Mouse (Mus musculus) CH12.LX (cell line): ENCODE measurements around the gene Sgsm1. TPM values are rescaled to one million over a fixed set of nuclear protein-coding genes. Genes with fewer than 3 reads are reported as not detected.

Experiments
- DNase-seq: peaks from one replicate; pipeline ENCODE4 v3.0.0-alpha.2; 2013; ENCODE audit errors: extremely low read depth
- H3K27ac ChIP-seq: 2 replicates; pipeline ENCODE4 v1.5.1; 2012; ENCODE audit warnings: low read depth, mild to moderate bottlenecking, control low read depth, moderate library complexity; ENCODE audit not compliant: insufficient read depth
- H3K27me3 ChIP-seq: replicated peaks from 2 replicates; pipeline ENCODE3; 2012; ENCODE audit warnings: inconsistent platforms
- H3K36me3 ChIP-seq, 2 experiments: replicated peaks in 1 of 2; 2 replicates each; pipeline versions ENCODE3 to v1.6.1; 2012; ENCODE audit warnings: inconsistent platforms in 1 of 2, low read length in 1 of 2, mild to moderate bottlenecking in 1 of 2, mixed read lengths in 1 of 2, moderate library complexity in 1 of 2; ENCODE audit not compliant: control insufficient read depth in 1 of 2, insufficient read depth in 1 of 2
- H3K4me1 ChIP-seq, 2 experiments: 2 replicates each; pipeline ENCODE4 v1.6.1; 2012; ENCODE audit warnings: inconsistent platforms in 1 of 2, moderate library complexity in 1 of 2; ENCODE audit not compliant: insufficient read depth in 2 of 2, control insufficient read depth in 1 of 2
- H3K4me2 ChIP-seq: 2 replicates; pipeline ENCODE4 v1.6.1; 2012; ENCODE audit warnings: low read depth, mild to moderate bottlenecking, control low read depth; ENCODE audit not compliant: poor library complexity, insufficient read depth, severe bottlenecking
- H3K4me3 ChIP-seq, 3 experiments: fragments of 150-350 bp in 1 of 3; sonication (generic) in 1 of 3; replicated peaks in 1 of 3; 2 replicates each; pipeline versions ENCODE3 to v1.5.1; 2011 to 2012; ENCODE audit warnings: low read depth in 2 of 3, low read length in 2 of 3, mild to moderate bottlenecking in 2 of 3, moderate library complexity in 2 of 3, control low read depth in 1 of 3, improper control_type of control experiment in 1 of 3, inconsistent platforms in 1 of 3, mixed read lengths in 1 of 3; ENCODE audit not compliant: poor library complexity in 1 of 3
- H3K79me2 ChIP-seq: replicated peaks from 2 replicates; pipeline ENCODE4 v1.6.1; 2012; ENCODE audit warnings: mild to moderate bottlenecking, moderate library complexity; ENCODE audit not compliant: control insufficient read depth, poor library complexity, insufficient read depth, severe bottlenecking; ENCODE audit errors: extremely low read depth
- H3K9ac ChIP-seq: 2 replicates; pipeline ENCODE4 v1.6.1; 2012; ENCODE audit warnings: low read depth, mild to moderate bottlenecking, control low read depth, moderate library complexity; ENCODE audit not compliant: insufficient read depth
- H3K9me3 ChIP-seq: replicated peaks from 2 replicates; pipeline ENCODE3; 2012; ENCODE audit warnings: low read length, inconsistent platforms, mixed read lengths
- CHD2 ChIP-seq: IDR thresholded peaks from 2 replicates; pipeline ENCODE4 v1.6.1; 2011; ENCODE audit warnings: low read length, improper control_type of control experiment
- ELF1 ChIP-seq: IDR thresholded peaks from 2 replicates; pipeline ENCODE4 v1.6.1; 2014; ENCODE audit warnings: low read depth, mild to moderate bottlenecking, inconsistent platforms, low read length, improper control_type of control experiment
- ETS1 ChIP-seq: conservative IDR thresholded peaks from 2 replicates; pipeline ENCODE4 v1.6.1; 2012; ENCODE audit warnings: low read depth, mild to moderate bottlenecking, inconsistent platforms, low read length, improper control_type of control experiment, moderate library complexity
- GABPA ChIP-seq: IDR thresholded peaks from 2 replicates; pipeline ENCODE4 v1.6.1; 2012; ENCODE audit warnings: low read depth, low read length, improper control_type of control experiment, inconsistent platforms; ENCODE audit not compliant: insufficient replicate concordance
- HCFC1 ChIP-seq: IDR thresholded peaks from 2 replicates; pipeline ENCODE4 v1.6.1; 2012; ENCODE audit warnings: low read depth, mild to moderate bottlenecking, inconsistent platforms, low read length, improper control_type of control experiment
- IRF4 ChIP-seq: IDR thresholded peaks from 2 replicates; pipeline ENCODE4 v1.6.1; 2014; ENCODE audit warnings: low read depth, mild to moderate bottlenecking, inconsistent platforms, low read length, improper control_type of control experiment
- JUND ChIP-seq: conservative IDR thresholded peaks from 2 replicates; pipeline ENCODE4 v1.6.1; 2011; ENCODE audit warnings: low read depth, low read length, improper control_type of control experiment
- KAT2A ChIP-seq: IDR thresholded peaks from 2 replicates; pipeline ENCODE4 v1.6.1; 2012; ENCODE audit warnings: low read length, improper control_type of control experiment, inconsistent platforms; ENCODE audit not compliant: insufficient replicate concordance
- MAX ChIP-seq: IDR thresholded peaks from 2 replicates; pipeline ENCODE4 v1.6.1; 2011; ENCODE audit warnings: low read length, improper control_type of control experiment
- MEF2A ChIP-seq: IDR thresholded peaks from 2 replicates; pipeline ENCODE4 v1.6.1; 2014; ENCODE audit warnings: low read depth, mild to moderate bottlenecking, inconsistent platforms, low read length, improper control_type of control experiment, borderline replicate concordance
- MXI1 ChIP-seq: IDR thresholded peaks from 2 replicates; pipeline ENCODE4 v1.6.1; 2011; ENCODE audit warnings: mild to moderate bottlenecking, low read depth, low read length, improper control_type of control experiment
- MYC ChIP-seq: IDR thresholded peaks from 2 replicates; pipeline ENCODE4 v1.6.1; 2011; ENCODE audit warnings: low read depth, mild to moderate bottlenecking, improper control_type of control experiment, low read length
- NELFE ChIP-seq: IDR thresholded peaks from 2 replicates; pipeline ENCODE4 v1.6.1; 2011; ENCODE audit warnings: low read depth, low read length, improper control_type of control experiment
- PAX5 ChIP-seq: IDR thresholded peaks from 2 replicates; pipeline ENCODE4 v1.6.1; 2012; ENCODE audit warnings: low read length, inconsistent platforms, mixed read lengths
- RAD21 ChIP-seq: IDR thresholded peaks from 2 replicates; pipeline ENCODE4 v1.6.1; 2011; ENCODE audit warnings: low read depth, mild to moderate bottlenecking, low read length, improper control_type of control experiment, moderate library complexity
- RCOR1 ChIP-seq: conservative IDR thresholded peaks from 2 replicates; pipeline ENCODE4 v1.6.1; 2012; ENCODE audit warnings: low read depth, mild to moderate bottlenecking, inconsistent platforms, low read length, improper control_type of control experiment
- SIN3A ChIP-seq: IDR thresholded peaks from 2 replicates; pipeline ENCODE4 v1.6.1; 2012; ENCODE audit warnings: low read length, improper control_type of control experiment, inconsistent platforms
- SMC3 ChIP-seq: IDR thresholded peaks from 2 replicates; pipeline ENCODE4 v1.6.1; 2011; ENCODE audit warnings: low read depth, low read length, improper control_type of control experiment
- TBP ChIP-seq: conservative IDR thresholded peaks from 2 replicates; pipeline ENCODE4 v1.6.1; 2011; ENCODE audit warnings: low read depth, low read length, improper control_type of control experiment
- TCF12 ChIP-seq: IDR thresholded peaks from 2 replicates; pipeline ENCODE4 v1.6.1; 2014; ENCODE audit warnings: low read depth, mild to moderate bottlenecking, inconsistent platforms, low read length, improper control_type of control experiment
- UBTF ChIP-seq: IDR thresholded peaks from 2 replicates; pipeline ENCODE4 v1.6.1; 2012; ENCODE audit warnings: low read depth, mild to moderate bottlenecking, inconsistent platforms, low read length, improper control_type of control experiment, moderate library complexity
- ZC3H11A ChIP-seq: IDR thresholded peaks from 2 replicates; pipeline ENCODE4 v1.6.1; 2012; ENCODE audit warnings: low read depth, mild to moderate bottlenecking, inconsistent platforms, low read length, improper control_type of control experiment
- ZKSCAN1 ChIP-seq: IDR thresholded peaks from 2 replicates; pipeline ENCODE4 v1.6.1; 2012; ENCODE audit warnings: low read depth, inconsistent platforms, low read length, improper control_type of control experiment, borderline replicate concordance
- ZMIZ1 ChIP-seq: IDR thresholded peaks from 2 replicates; pipeline ENCODE4 v1.6.1; 2012; ENCODE audit warnings: low read depth, mild to moderate bottlenecking, inconsistent platforms, low read length, improper control_type of control experiment
- dilution Hi-C: fragments of 300-500 bp; cut with MboI; formaldehyde crosslinking; loops from 2 replicates; pipeline ENCODE4 v1.14.3; 2020; ENCODE audit warnings: low sequenced_read_pairs; ENCODE audit not compliant: extremely low pct_unique_long_range_greater_than_20kb, extremely low pct_ligation_motif_present
- in situ Hi-C: fragments of 300-500 bp; cut with MboI; formaldehyde crosslinking; loops from 3 replicates; pipeline ENCODE4 v1.14.3; 2019; ENCODE audit warnings: low sequenced_read_pairs, low pct_ligation_motif_present, low pct_unique_long_range_greater_than_20kb, mixed read lengths
- polyA plus RNA-seq: library from polyadenylated mRNA; unstranded; fragments of >175 nt; gene quantifications from 2 replicates; pipeline ENCODE4 v1.2.1, GENCODE M21; 2012; ENCODE audit warnings: low read depth; ENCODE audit not compliant: insufficient read length
- total RNA-seq, 2 experiments: library from RNA; depleted of rRNA; stranded (reverse); fragments of 300-350 nt in 1 of 2; fragments of >200 nt in 1 of 2; gene quantifications; 2 replicates each; pipeline ENCODE4 v1.2.3; 2012 to 2014

The Sgsm1 gene
- total and polyA plus RNA-seq, 3 experiments, result 0.08 TPM; not detected in 2

DNA sequence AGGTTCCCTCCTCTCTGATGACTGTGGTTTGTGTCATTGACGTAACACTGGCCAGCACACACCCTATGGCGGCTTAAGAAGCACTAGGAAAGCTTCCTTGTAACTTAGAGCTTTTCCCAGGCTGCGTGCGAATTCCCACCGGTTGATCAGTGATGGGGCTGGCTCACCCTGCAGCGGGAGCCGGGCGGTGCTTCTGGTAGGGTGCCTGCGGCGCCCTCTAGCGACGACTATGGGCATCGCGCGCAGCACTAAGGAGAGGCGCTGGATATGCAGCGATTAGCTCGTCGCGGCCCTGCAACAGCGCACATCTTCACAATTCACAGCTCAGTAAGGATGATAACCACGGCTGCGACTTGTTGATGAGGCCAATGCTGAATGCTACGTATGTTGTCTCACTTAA, 3.4 kb upstream of the Sgsm1 start:
- Histone ChIP-seq H3K36me3 (no peaks in the 10 kb centered on the region), H3K4me1 (no peaks in the 10 kb centered on the region), H3K4me3 (no peak overlapping the region)
- no peak for TF ChIP-seq MEF2A
- no peak for TF ChIP-seq ELF1
- TF ChIP-seq ZMIZ1, result no peak
- no peak for TF ChIP-seq GABPA
- TF ChIP-seq JUND, result no peak
- no peak for TF ChIP-seq TCF12
- no peak for TF ChIP-seq IRF4
- no peak for TF ChIP-seq ETS1
- TF ChIP-seq KAT2A, result no peak
- no peak for TF ChIP-seq UBTF
- TF ChIP-seq RCOR1, result no peak
- no peak for TF ChIP-seq ZKSCAN1
- no peak for TF ChIP-seq MYC
- no peak for TF ChIP-seq PAX5
- no peak for TF ChIP-seq TBP
- no peak for TF ChIP-seq NELFE
- TF ChIP-seq CHD2, result no peak
- TF ChIP-seq HCFC1, result no peak
- TF ChIP-seq RAD21, result no peak
- TF ChIP-seq, all 38 proteins: peak for 0
- dilution Hi-C loops, result no loop called here
- no peaks in the 10 kb centered on the region for H3K79me2 ChIP-seq
- H3K27me3 ChIP-seq, result peaks cover 10% of the 10 kb centered on the region
- H3K9ac ChIP-seq, result no peak overlapping the region
- H3K9me3 ChIP-seq, result peaks cover 34% of the 10 kb centered on the region
- H3K4me2 ChIP-seq, result no peak overlapping the region
- no peak for DNase-seq
- in situ Hi-C loops, result no loop called here
- H3K27ac ChIP-seq, result no peak overlapping the region

GRCm38 (mm10) chr5:113309491-113310376, 852 bp downstream of the Sgsm1 start:
- no peak for DNase-seq
- Histone ChIP-seq H3K4me2 (no peak overlapping the region), H3K27me3 (no peaks in the 10 kb centered on the region), H3K4me3 (no peak overlapping the region)
- no peak for TF ChIP-seq KAT2A
- no peak for TF ChIP-seq PAX5
- TF ChIP-seq MXI1, result no peak
- no peak for TF ChIP-seq ZC3H11A
- no peak for TF ChIP-seq ZMIZ1
- TF ChIP-seq TBP, result no peak
- no peak for TF ChIP-seq GABPA
- no peak for TF ChIP-seq SMC3
- no peak for TF ChIP-seq MAX
- TF ChIP-seq UBTF, result no peak
- no peak for TF ChIP-seq SIN3A
- TF ChIP-seq NELFE, result no peak
- TF ChIP-seq, all 38 proteins: peak for 0
- H3K79me2 ChIP-seq, result no peaks in the 10 kb centered on the region
- H3K27ac ChIP-seq, result no peak overlapping the region
- dilution Hi-C loops (no loop called here), in situ Hi-C loops (no loop called here)
- H3K36me3 ChIP-seq, result no peaks in the 10 kb centered on the region
- H3K9me3 ChIP-seq, result peaks cover 49% of the 10 kb centered on the region
- H3K9ac ChIP-seq, result no peak overlapping the region
- no peaks in the 10 kb centered on the region for H3K4me1 ChIP-seq
